Mouse (Mus musculus) mesoderm, embryonic 11.5 days (tissue): Measurements from ENCODE around the gene Acy3.
"Not testable (repeated sequence)": the region's sequence is repeated elsewhere in the genome, so short reads cannot be mapped to it uniquely, and the experiment has no call there.

ENCODE experiments used
- DNase-seq: peaks from one replicate; pipeline ENCODE4 v3.0.0-alpha.2; 2012; ENCODE audit warnings: low read depth, low spot score

Acy3 gene

GRCm38 (mm10) chr19:3986334-3986733 lies at the start of gene Acy3:
Gene Acy3 (plus strand): TSS chr19:3986570.
- peak; percentile 44 for DNase-seq

GRCm38 (mm10) chr19:3942315-3942714 lies 44.1 kb upstream of the Acy3 start:
- no peak for DNase-seq

- DNase-seq, result no peak
These were observed 43.2 kb upstream of the Acy3 start for GRCm38 (mm10) chr19:3942986-3943735.

DNA sequence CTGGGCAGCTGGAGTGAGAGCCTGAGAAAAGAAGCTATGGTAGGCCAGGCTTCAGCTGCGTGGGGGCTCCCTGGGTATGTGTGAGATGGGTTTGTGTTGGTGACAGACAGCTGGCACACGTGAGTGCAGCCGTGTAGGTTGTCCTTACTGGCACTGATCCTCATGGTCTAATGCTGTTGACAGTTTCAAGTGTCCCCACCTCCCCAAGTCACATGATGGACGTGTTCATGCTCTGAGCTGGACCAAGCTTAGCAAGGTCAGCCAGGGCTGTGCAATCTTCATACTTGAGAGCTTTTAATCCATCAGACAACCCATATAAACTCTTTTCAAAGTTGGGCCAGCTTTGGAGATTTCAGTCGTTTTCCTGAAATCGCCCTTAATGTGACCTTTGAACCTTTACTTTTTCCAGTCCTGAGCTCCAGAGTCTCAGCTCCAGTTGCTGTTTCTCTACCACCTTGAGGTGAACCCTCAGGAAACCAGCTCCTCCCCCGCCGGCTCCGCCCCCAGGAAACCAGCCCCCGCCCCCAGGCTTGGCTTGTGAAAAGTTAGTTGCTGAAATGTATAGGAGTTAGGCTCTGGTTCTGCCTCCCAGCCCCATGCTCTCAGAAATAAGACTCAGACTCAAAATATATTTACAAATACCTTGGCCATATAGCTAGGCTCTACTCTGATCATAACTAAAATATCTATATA lies 40.4 kb upstream of the Acy3 start:
- DNase-seq, result no peak

- DNase-seq, result peak; percentile 70
These were observed 39.7 kb upstream of the Acy3 start for GRCm38 (mm10) chr19:3946715-3947114.

DNA sequence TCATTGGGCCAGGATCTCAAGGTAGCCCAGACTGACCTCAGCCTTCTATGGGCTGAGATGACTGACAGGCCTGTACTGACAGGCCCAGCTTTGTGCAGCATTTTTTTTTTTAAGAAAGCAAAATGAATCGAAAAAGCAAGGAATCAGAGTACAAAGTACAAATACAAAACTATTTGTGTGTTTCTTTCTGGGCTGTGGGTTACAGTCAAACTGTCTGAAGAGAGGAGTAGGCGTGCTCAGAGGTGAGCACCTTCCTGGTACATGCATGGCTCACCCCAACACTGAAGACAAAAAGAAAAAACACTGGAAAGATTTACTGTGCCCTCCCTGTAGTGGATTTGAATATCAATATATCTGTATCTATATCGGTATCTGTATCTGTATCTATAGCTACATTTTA lies 38.6 kb upstream of the Acy3 start:
- DNase-seq, result no peak

GRCm38 (mm10) chr19:3948546-3948945 lies 37.8 kb upstream of the Acy3 start:
- no peak for DNase-seq

- no peak for DNase-seq
These were observed 36.0 kb upstream of the Acy3 start for GRCm38 (mm10) chr19:3950331-3950730.

GRCm38 (mm10) chr19:3951461-3951860 lies 34.9 kb upstream of the Acy3 start:
- DNase-seq, result no peak

DNA sequence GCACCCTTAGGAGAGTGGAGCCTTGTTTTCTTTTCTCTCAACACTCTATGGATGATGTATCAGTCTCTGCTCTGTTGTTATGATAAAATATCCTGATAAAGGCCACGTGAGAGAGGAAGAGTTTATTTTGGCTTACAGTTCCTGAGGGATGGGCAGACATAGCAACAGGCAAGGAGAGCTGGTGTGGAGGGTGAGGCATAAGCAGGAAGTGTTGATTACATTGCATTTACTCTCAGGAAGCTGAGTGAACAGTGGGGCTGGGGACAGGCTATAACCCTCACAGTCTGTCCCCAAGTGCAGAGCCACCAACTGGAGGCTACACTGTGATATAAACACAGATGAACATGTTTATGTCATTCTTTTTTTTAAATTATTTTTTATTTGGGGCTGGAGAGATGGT lies 34.3 kb upstream of the Acy3 start:
- no peak for DNase-seq

DNA sequence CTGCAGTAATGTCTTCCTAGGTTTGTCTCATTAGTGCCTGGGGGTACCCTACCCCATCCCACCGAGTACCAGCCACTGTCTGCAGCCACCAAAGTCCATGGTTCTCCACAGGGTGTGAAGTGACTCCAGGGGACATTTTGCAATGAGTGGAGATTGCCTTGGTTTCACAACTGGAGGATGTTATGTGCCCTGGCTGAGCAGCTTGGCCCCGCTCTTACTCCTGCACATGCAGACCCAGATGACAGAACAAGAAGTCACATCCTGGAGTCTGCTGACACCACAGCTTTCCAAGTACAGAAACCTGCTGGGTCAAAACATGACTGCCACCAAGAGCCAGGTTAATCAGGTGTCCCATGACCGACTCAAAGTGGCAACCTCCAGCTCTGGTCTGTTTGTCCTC lies 31.3 kb upstream of the Acy3 start:
- DNase-seq, result no peak

GRCm38 (mm10) chr19:3955804-3956203 lies 30.6 kb upstream of the Acy3 start:
- no peak for DNase-seq

GRCm38 (mm10) chr19:3957296-3958036 lies 28.9 kb upstream of the Acy3 start:
- DNase-seq, result not testable (repeated sequence)

DNA sequence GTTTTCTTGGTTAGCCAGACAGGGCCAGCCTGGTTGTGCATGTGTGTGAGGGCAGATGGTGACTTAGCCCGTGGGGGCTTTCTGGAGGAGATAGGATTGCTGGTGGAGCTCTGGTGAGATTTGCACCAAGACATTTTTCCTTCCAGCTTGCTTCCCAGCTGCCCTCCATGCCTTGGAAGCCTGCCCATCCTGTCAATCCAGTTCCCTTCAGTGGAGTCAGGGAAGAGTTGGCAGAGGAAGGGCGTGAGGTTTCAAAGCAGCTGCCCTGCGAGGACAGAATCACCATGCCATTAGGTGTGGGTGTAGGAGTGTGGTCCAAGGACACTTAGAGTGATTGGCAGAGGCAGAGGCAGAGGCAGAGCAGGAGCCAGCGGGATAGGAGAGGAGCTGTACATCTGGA lies 27.9 kb upstream of the Acy3 start, which contains the start of gene Aldh3b3:
TSS of gene Aldh3b3 (plus strand) at position 176 of the 400 bp plus-strand sequence.
- no peak for DNase-seq

GRCm38 (mm10) chr19:3959030-3959429 lies 27.3 kb upstream of the Acy3 start:
- no peak for DNase-seq

GRCm38 (mm10) chr19:3960211-3960610 lies 26.2 kb upstream of the Acy3 start:
- no peak for DNase-seq

DNA sequence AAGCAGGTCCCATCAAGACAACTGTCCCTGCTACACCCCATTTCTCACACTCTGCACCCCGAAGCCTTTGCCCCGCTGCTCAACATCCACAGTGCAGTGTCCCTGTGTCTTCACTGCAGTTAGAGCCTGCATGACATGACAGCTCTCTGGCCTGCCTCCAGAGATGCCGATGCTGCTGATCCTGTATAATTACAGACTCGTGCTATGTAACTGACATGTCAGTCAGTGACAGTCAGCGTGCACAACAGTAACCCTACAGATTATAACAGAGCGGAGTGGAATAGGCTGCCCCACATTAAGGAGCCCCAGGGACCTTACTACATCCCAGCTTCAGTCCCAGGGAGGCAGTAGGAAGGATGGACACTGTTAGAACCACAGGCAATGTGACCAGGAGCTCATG lies 24.6 kb upstream of the Acy3 start:
- not testable (repeated sequence) for DNase-seq

GRCm38 (mm10) chr19:3962469-3962868 lies 23.9 kb upstream of the Acy3 start:
- DNase-seq, result no peak

GRCm38 (mm10) chr19:3964030-3964429 lies 22.3 kb upstream of the Acy3 start:
- DNase-seq, result no peak

- DNase-seq, result no peak
These were observed 19.9 kb upstream of the Acy3 start for GRCm38 (mm10) chr19:3966330-3967075.

DNA sequence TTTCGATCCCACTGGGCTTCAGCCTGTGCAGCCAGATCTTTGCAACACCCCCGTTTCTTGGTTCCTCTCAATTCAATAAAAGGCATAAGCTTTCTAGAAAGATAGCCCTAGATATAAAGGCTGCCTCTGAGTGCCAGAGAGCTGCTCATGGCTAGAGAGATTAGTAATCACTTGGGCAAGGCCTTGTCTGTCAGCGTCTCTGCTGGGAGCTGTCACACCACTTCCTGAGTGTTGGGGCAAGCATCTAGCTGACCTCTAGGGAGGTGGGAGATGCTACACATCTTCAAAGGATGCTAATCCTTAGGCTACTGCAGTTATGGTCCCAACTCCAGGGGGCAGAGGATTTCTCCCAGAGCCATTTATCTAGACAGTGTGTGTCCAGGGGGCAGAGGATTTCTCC lies 19.1 kb upstream of the Acy3 start:
- no peak for DNase-seq

- DNase-seq, result no peak
These were observed 14.1 kb upstream of the Acy3 start, which contains the start of gene Aldh3b2 for GRCm38 (mm10) chr19:3972229-3972628. Gene Aldh3b2 (plus strand): TSS chr19:3972328.
